Mouse (Mus musculus): ENCODE measurements around the gene Agr3. TPM values are rescaled to one million over a fixed set of nuclear protein-coding genes. Genes with fewer than 3 reads are reported as not detected.
A peak's percentile ranks its signal among the peaks of the same experiment; 100 is the strongest.

Gene Agr3
- polyA plus RNA-seq, 1 experiment from 2014 or later = 0.39 TPM

DNA sequence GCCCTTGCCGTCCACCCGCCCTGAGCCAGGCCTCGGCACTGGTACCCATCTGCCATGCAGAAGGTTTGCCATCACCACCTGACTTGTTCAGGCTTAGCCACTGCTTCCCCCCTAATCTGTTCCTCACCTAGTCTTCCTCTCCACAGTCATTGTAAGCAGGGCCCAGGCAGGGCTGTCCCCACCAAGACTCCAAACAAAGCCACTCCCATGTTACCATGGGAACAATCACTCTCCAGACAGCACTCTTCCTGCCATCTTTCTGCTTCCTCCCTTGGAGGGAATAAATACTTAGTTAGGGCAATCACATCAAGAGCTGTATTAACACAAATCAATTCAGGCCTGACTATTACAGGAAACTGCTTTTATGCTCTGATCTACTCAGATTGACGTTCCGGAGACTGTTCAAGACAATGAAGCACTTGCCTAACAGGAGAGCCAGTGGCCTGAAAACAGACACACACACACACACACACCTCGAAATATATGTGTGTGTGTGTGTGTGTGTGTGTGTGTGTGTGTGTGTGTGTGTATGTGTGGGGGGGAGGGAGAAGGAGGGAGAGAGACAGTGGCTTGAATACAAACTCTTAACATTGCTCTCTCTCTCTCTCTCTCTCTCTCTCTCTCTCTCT, 56.4 kb downstream of the Agr3 start:
- no peak for DNase-seq (ENCODE audit: low spot score)

DNA sequence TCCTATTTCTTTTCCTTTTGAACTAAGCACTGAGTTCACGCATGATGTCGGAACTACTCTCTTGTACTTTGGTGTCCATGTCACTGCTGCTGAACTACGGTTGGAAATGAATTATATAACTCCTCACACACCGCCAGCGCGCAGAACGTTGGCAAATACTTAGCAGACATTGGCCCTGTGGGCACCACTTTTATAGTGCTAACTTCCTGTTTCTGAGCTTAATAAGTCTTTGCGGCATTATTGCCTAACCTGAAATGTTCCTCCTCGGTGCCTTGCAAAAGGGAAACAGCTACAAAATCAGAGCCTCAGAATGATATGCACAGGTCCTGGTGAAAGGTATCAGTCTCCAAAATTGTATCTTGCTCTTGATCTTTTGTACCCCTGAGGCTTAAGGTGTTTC, 58.1 kb downstream of the Agr3 start:
- DNase-seq (ENCODE audit: low spot score) = no peak

DNA sequence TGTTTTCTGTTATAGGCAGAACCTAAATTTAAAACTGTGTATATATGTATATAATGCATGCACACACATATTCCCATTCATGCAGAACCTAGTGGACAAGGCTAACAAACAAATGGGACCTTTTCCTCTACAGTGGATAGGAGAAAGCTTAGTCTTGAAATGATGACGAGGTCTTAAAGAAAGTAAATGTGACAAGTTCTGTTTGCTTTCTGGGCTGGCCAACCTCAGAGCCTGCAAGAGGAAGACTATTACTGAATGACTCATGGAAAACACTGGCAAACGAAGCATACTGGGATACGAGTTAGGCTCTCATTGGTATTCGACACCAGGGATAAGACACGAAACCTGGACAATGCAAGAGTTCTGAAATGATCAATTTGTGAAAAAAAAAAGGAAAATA, 59.3 kb downstream of the Agr3 start:
- no peak for DNase-seq (ENCODE audit: low spot score)

DNA sequence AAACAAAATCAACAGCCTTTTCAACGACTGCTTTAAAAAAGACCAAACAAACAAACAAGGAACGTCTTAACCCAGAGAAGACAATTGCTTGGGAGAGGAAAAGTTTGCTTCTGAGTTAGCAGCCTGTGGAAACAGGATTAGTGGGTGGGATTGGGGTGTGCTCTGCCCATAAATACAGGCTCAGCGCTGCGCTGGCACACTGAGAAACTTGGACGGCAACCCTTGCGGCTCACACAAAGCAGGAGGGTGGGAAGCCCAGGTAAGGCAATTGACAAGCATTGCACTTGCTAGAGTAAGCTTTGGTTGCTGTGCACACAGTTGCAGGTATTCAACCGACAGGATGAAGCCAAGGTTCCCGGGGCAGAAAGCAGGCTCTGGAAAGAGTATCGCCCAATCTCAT, 67.3 kb downstream of the Agr3 start, which contains the start of gene Agr2:
Agr2 (plus strand) TSS at position 197 of the 400 bp plus-strand sequence.
- DNase-seq (ENCODE audit: low spot score) = no peak

DNA sequence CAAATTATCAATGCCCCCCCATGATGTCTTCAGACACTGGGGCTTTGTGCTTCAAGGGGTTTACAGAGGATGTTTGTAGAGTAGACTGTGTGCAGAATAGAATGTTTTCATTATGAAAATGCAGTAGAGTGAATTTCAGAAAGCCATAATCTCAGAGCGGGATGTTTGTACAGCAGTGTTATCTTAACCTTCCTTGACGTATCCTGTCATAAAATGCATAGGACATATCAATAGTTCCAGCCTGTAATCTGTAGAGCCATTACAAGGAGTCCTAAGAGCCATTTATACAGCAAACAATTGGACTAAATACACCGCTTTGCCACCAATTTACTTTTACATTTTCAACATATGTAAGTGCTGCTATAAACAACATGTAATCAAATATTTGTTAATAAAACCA, 68.2 kb downstream of the Agr3 start:
- DNase-seq (ENCODE audit: low spot score) = no peak

DNA sequence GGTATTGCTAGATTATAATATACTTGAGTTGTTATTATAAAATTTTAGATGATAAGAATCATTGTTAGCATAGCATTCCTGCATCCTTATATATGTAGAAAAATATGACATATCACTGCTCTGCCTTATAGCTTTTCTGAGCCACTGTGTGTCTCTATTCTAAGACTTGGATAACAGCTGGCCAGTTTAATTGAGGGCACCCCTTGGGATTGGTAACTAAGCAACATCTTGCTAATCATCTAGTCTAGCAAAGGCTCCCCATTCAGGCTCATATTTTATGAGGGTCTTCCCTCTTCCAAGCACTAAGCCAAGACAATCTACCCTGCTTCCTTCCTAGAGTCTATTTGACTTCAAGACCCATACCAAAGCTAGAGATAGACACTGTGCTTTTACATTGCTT, 68.7 kb downstream of the Agr3 start:
- no peak for DNase-seq (ENCODE audit: low spot score)

DNA sequence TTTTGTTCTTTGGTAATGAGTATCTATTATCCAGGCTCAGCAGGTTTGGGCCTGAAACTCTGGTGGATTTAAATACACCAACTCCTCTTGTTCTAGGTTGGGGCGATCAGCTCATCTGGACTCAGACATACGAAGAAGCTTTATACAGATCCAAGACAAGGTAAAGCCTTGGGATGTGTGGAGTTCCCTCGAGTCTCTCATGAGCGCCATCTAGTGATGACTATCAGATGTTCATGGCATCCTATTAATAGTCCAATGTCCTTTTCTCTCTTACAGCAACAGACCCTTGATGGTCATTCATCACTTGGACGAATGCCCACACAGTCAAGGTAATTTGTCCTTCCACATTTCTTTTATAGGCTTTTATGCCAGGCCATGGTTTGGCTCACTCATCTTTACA, 70.4 kb downstream of the Agr3 start:
- DNase-seq (ENCODE audit: low spot score) = peak; percentile 26

Other genes with a start within 250 kb of the Agr3 start
- gene Agr2, start 67.3 kb downstream of the Agr3 start, polyA plus RNA-seq (2015; fragmentation: Nextera tagmentation; extraction: Ambion mirVana) = 8.7 and 12.5 TPM in 2 replicates
- gene Tspan13, start 116.9 kb downstream of the Agr3 start, polyA plus RNA-seq (2015; fragmentation: Nextera tagmentation; extraction: Ambion mirVana) = 213 and 218 TPM in 2 replicates
- 24.1 and 24.4 TPM in 2 replicates for gene Ankmy2, start 231.5 kb downstream of the Agr3 start, polyA plus RNA-seq (2015; fragmentation: Nextera tagmentation; extraction: Ambion mirVana)
- gene Bzw2, start 232.5 kb downstream of the Agr3 start, polyA plus RNA-seq (2015; fragmentation: Nextera tagmentation; extraction: Ambion mirVana) = 251 and 260 TPM in 2 replicates

All from thymus, postnatal 0 days (tissue).